Comparison of ENCODE assay signal across 8 mouse cellular contexts in the genomic region with DNA sequence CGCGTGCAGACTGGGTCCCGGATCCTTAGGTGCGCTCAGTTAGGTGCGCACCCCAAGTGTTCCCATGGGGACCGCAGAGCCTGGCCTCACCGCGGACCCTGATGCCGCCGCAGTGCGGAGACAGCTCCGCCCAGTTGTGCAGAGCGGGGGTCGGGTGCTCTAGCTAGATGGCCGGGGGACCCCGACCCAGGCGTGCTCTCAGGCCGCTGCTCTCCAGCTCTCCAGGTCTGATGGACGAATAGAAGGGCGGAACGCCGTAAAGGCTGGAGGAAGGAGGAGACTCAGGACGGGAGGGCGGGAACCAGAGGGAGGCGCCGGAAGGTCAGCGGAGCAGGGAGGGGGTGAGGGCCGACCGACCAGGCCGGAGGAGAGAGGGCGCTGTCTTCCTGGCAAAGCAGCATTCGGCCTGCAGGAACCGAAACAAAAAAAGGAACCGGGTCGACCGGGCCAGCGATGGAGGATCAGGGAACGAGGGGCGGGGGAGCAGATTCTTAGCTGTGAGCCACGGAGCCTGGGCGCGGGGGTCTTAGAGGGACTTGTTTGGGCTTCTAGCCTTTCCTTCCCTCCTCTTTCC. TPM values are rescaled to one million over a fixed set of nuclear protein-coding genes. Genes with fewer than 3 reads are reported as not detected.
DNase-seq lines count a peak whose midpoint lies in the region; ATAC-seq and TF ChIP-seq lines count a peak whose summit lies in the region.

A gene (minus strand): TSS at position 220 of the 574 bp plus-strand sequence.

- DNase-seq in Patski (ENCODE audit: low read depth, low spot score) = peak; percentile 37
- DNase-seq in heart, postnatal 0 days (ENCODE audit: low spot score) = peak; percentile 88
- peak; percentile 85 for DNase-seq in kidney, postnatal 14 days
- peak; percentile 94 for DNase-seq in skeletal muscle tissue, adult 2 months (ENCODE audit: low read depth, low spot score)
- DNase-seq in left cerebral cortex, adult 18-20 months (ENCODE audit: low spot score in 2 of 2) = no peak

- no peaks in the 10 kb centered on the region for H3K9me3 ChIP-seq in heart, postnatal 0 days (replicated peaks; ENCODE audit: control insufficient read depth, low read length)

- H3K4me1 ChIP-seq in embryonic fibroblast, embryonic 13.5 days (ENCODE audit: control insufficient read depth, insufficient read depth, low read length) = no peaks in the 10 kb centered on the region; the same call in 1 of the 2 replicates
- H3K4me1 ChIP-seq in heart, postnatal 0 days (ENCODE audit: control insufficient read depth, insufficient read depth) = peaks cover 8% of the 10 kb centered on the region

- in situ Hi-C loops in Patski (cut with MboI; ENCODE audit: low pct_unique_long_range_greater_than_20kb) = loop anchor here (10.0 kb wide), 1 partner anchor 151 kb away; no protein-coding TSS in a partner anchor

- peaks cover 5% of the 10 kb centered on the region for H3K27me3 ChIP-seq in Patski
- peaks cover 71% of the 10 kb centered on the region for H3K27me3 ChIP-seq in heart, postnatal 0 days (ENCODE audit: control insufficient read depth, insufficient read depth, low read length)

- peak within 1 kb of the TSS; percentile 66 for H3K9ac ChIP-seq in heart, postnatal 0 days (replicated peaks; ENCODE audit: low read depth, low read length)

- peak within 1 kb of the TSS; percentile 62 for H3K27ac ChIP-seq in embryonic fibroblast, embryonic 13.5 days (ENCODE audit: insufficient read depth, low read length)
- H3K27ac ChIP-seq in heart, postnatal 0 days (ENCODE audit: low read depth) = no peak within 1 kb of the TSS
- H3K27ac ChIP-seq in macrophage = no peak within 1 kb of the TSS

- peak within 1 kb of the TSS; percentile 85 for H3K4me2 ChIP-seq in heart, postnatal 0 days (ENCODE audit: low read depth, low read length)

- under 1% methylated on average over 42 of the region's 42 CpGs for WGBS in heart, postnatal 0 days
- 2% methylated on average over 42 of the region's 42 CpGs for WGBS in macrophage (ENCODE audit: missing documents)

- no peaks in the 10 kb centered on the region for H3K79me2 ChIP-seq in macrophage (ENCODE audit: inconsistent target)

- H3K4me3 ChIP-seq in embryonic fibroblast, embryonic 13.5 days (ENCODE audit: insufficient read depth, low read length) = peak within 1 kb of the TSS; percentile 62
- peak within 1 kb of the TSS; percentile 76 for H3K4me3 ChIP-seq in heart, postnatal 0 days (ENCODE audit: low read depth, low read length)
- H3K4me3 ChIP-seq in macrophage (ENCODE audit: inconsistent target) = peak within 1 kb of the TSS; percentile 32

- no peak for TF ChIP-seq EP300 in heart, postnatal 0 days (IDR thresholded peaks at IDR 0.05; ENCODE audit: low read depth)

- TF ChIP-seq CTCF in Patski (IDR thresholded peaks at IDR 0.05) = no peak
- peak; percentile 66; the same call in 1 of the 2 replicates for TF ChIP-seq CTCF in embryonic fibroblast, embryonic 13.5 days (IDR thresholded peaks at IDR 0.05; ENCODE audit: borderline replicate concordance, insufficient read depth, low read length)
- TF ChIP-seq CTCF in heart, postnatal 0 days (IDR thresholded peaks at IDR 0.05; ENCODE audit: low read depth) = peak; percentile 59

- CTCF ChIA-PET in Patski (lab: Charles Lee) = no interaction called here

- POLR2A ChIA-PET in Patski (lab: Charles Lee) = interaction anchor here (0.5 to 0.9 kb wide), 3 partner anchors 34 to 97 kb away, joined by 3 to 4 read pairs (median 3); a partner anchor contains a TSS

- peak; percentile 31 for ATAC-seq in CD4-positive, CD25-positive, alpha-beta regulatory T cell, adult 4 months
- peak; percentile 98 for ATAC-seq in Patski
- peak; percentile 94 for ATAC-seq in heart, postnatal 0 days (ENCODE audit: insufficient read depth, low read depth)

- peak; percentile 78 for TF ChIP-seq POLR2A in embryonic fibroblast, embryonic 13.5 days (IDR thresholded peaks at IDR 0.05; ENCODE audit: low read depth, low read length)

- H3K36me3 ChIP-seq in heart, postnatal 0 days (replicated peaks; ENCODE audit: control insufficient read depth, insufficient read depth, low read length) = no peaks in the 10 kb centered on the region
- H3K36me3 ChIP-seq in macrophage (ENCODE audit: inconsistent target) = no peaks in the 10 kb centered on the region

RNA-seq across cellular contexts. Expression of the gene that starts here (rescaled TPM):
- polyA plus RNA-seq in CD4-positive, CD25-positive, alpha-beta regulatory T cell, adult 4 months (2017; shearing (Covaris generic)) = not detected
- polyA plus RNA-seq in Patski (2021) (19.9 TPM), macrophage (2018) (0.09 TPM in 1 of 3 replicates, not detected in the others)
- polyA plus RNA-seq in embryonic fibroblast, embryonic 13.5 days (2011; ENCODE audit: insufficient read length, low read depth, missing spikeins) = 17.4 and 31.3 TPM in 2 replicates
- 0.15 TPM in 1 of 2 replicates, not detected in the other for total RNA-seq in heart, postnatal 0 days (2014; rRNA removed; ENCODE audit: low replicate concordance)
- 0.18 and 0.38 TPM in 2 replicates for polyA plus RNA-seq in heart, postnatal 0 days (2015; fragmentation: Nextera tagmentation; extraction: Ambion mirVana)
- 1 to 10 TPM in 5 of 26 experiments, under 1 TPM in 3, not detected in 18; 0.22 to 8.0 (median 2.8) TPM for total RNA-seq in macrophage (2018; cell fraction: chromatin; rRNA removed)
- total RNA-seq in macrophage (2018; cell fraction: cytosol; rRNA removed) = 1 to 10 TPM in 2 of 26 experiments, under 1 TPM in 22, not detected in 2; 0.03 to 3.8 (median 0.14) TPM
- total RNA-seq in macrophage (2018; cell fraction: nucleus; rRNA removed) = 10 to 100 TPM in 1 of 26 experiments, 1 to 10 TPM in 4, under 1 TPM in 8, not detected in 13; 0.14 to 11.5 (median 0.75) TPM
- total RNA-seq in left cerebral cortex, adult 18-20 months (2021) = under 1 TPM; 0.40 to 0.42 TPM

Comparison
In these comparisons a context has a peak if more than half of its experiments do, and no peak if none do; other contexts are left out.
1. RNA of the gene that starts here (polyA plus RNA-seq): 17.4 to 31.3 TPM in embryonic fibroblast, embryonic 13.5 days and 19.9 TPM in Patski (single experiment); 0.18 to 0.38 TPM in heart, postnatal 0 days, not detected in CD4-positive, CD25-positive, alpha-beta regulatory T cell, adult 4 months and 0.09 TPM in macrophage; every median in the first group is over 10 times any median in the second.
2. Peak in ATAC-seq in CD4-positive, CD25-positive, alpha-beta regulatory T cell, adult 4 months; RNA of the gene not detected or under 1 TPM.
3. Peak in DNase-seq, ATAC-seq, H3K4me3 ChIP-seq, H3K9ac ChIP-seq and H3K4me2 ChIP-seq in heart, postnatal 0 days; RNA of the gene not detected or under 1 TPM.
4. ATAC-seq: peak in every context shown above with its lines; median percentile 98 in Patski; 94 in heart, postnatal 0 days; 31 in CD4-positive, CD25-positive, alpha-beta regulatory T cell, adult 4 months.
5. DNase-seq: peak in Patski (single experiment), kidney, postnatal 14 days (single experiment) and skeletal muscle tissue, adult 2 months (single experiment); none in left cerebral cortex, adult 18-20 months (0 of 2).
6. Peak in every context shown above with its lines, with median percentiles within 50 percentile points of each other: H3K4me3 ChIP-seq.